Mouse (Mus musculus) kidney, embryonic 15.5 days (tissue): ENCODE data around the gene Trpm4. TPM values are rescaled to one million over a fixed set of nuclear protein-coding genes. Genes with fewer than 3 reads are reported as not detected.
"Not testable (repeated sequence)": the region's sequence is repeated elsewhere in the genome, so short reads cannot be mapped to it uniquely, and the experiment has no call there.

Experiments used
- ATAC-seq: fragments of 200-750 bp; cut with Nextera tagmentation; replicated peaks from 2 replicates; pipeline ENCODE4 v1.8.0; 2017; ENCODE audit warnings: moderate TSS enrichment; ENCODE audit not compliant: low FRiP score
- H3K27ac ChIP-seq: fragments of 300-500 bp; sonication (generic); 2 replicates; pipeline ENCODE4 v1.5.1; 2015; ENCODE audit warnings: mild to moderate bottlenecking, inconsistent platforms
- H3K27me3 ChIP-seq: fragments of 300-500 bp; sonication (generic); 2 replicates; pipeline ENCODE4 v1.6.1; 2015; ENCODE audit warnings: inconsistent platforms
- H3K36me3 ChIP-seq: fragments of 300-500 bp; sonication (generic); 2 replicates; pipeline ENCODE4 v1.6.1; 2015; ENCODE audit warnings: inconsistent platforms
- H3K4me1 ChIP-seq: fragments of 300-500 bp; sonication (generic); 2 replicates; pipeline ENCODE4 v1.6.1; 2015; ENCODE audit warnings: inconsistent platforms
- H3K4me2 ChIP-seq: fragments of 300-500 bp; sonication (generic); 2 replicates; pipeline ENCODE4 v1.6.1; 2015; ENCODE audit warnings: moderate library complexity, mild to moderate bottlenecking, inconsistent platforms
- H3K4me3 ChIP-seq: fragments of 300-500 bp; sonication (generic); replicated peaks from 2 replicates; pipeline ENCODE4 v1.5.1; 2015; ENCODE audit warnings: mild to moderate bottlenecking, inconsistent platforms
- H3K9ac ChIP-seq: fragments of 300-500 bp; sonication (generic); 2 replicates; pipeline ENCODE4 v1.6.1; 2015; ENCODE audit warnings: mild to moderate bottlenecking, inconsistent platforms
- H3K9me3 ChIP-seq: fragments of 300-500 bp; sonication (generic); replicated peaks from 2 replicates; pipeline ENCODE4 v1.6.1; 2016; ENCODE audit warnings: inconsistent platforms
- WGBS: fragments of 180-500 bp; shearing (Covaris S2); methylation state at CpG from one replicate; pipeline ENCODE4 v1.1.7; 2015; ENCODE audit warnings: mixed read lengths; 5-methylcytosine and 5-hydroxymethylcytosine counted together
- polyA plus RNA-seq: library from polyadenylated mRNA; unstranded; fragments of >200 nt; fragmentation: Nextera tagmentation; extraction: Ambion mirVana; gene quantifications from 2 replicates; pipeline ENCODE4 v1.2.1, GENCODE M21; 2015

Gene Trpm4
- polyA plus RNA-seq, 1 experiment from 2014 or later, result 19.0 TPM

- WGBS, result 72% methylated on average over 3 of the region's 3 CpGs
- H3K9me3 ChIP-seq, result no peaks in the 10 kb centered on the region
- H3K27ac ChIP-seq, result no peak overlapping the region
- no peak overlapping the region for H3K4me3 ChIP-seq
- 0 out of 2 replicates have a peak, but pooled peaks cover 12% of the 10 kb centered on the region for H3K27me3 ChIP-seq
- H3K4me1 ChIP-seq, result peaks cover 2% of the 10 kb centered on the region; the same call in 1 of the 2 replicates
- no peak for ATAC-seq
- H3K9ac ChIP-seq, result no peak overlapping the region
- no peak overlapping the region for H3K4me2 ChIP-seq
- no peaks in the 10 kb centered on the region for H3K36me3 ChIP-seq
Observed at GRCm38 (mm10) chr7:45264348-45264747, 69.2 kb downstream of the Trpm4 start.

- Histone ChIP-seq H3K36me3 (no peaks in the 10 kb centered on the region), H3K4me1 (peaks cover 2% of the 10 kb centered on the region; the same call in 1 of the 2 replicates), H3K4me2 (no peak overlapping the region), H3K27me3 (0 out of 2 replicates have a peak, but pooled peaks cover 4% of the 10 kb centered on the region), H3K9ac (no peak overlapping the region), H3K27ac (no peak overlapping the region), H3K9me3 (no peaks in the 10 kb centered on the region), H3K4me3 (no peak overlapping the region)
- WGBS, result 54% methylated on average over 7 of the region's 7 CpGs
- no peak for ATAC-seq
Observed at GRCm38 (mm10) chr7:45263006-45263607, 70.5 kb downstream of the Trpm4 start.

GRCm38 (mm10) chr7:45262266-45262665 is 71.3 kb downstream of the Trpm4 start:
- H3K36me3 ChIP-seq, result no peaks in the 10 kb centered on the region
- H3K9ac ChIP-seq, result no peak overlapping the region
- H3K4me3 ChIP-seq, result no peak overlapping the region
- 0 out of 2 replicates have a peak, but pooled peaks cover 4% of the 10 kb centered on the region for H3K27me3 ChIP-seq
- H3K4me2 ChIP-seq, result no peak overlapping the region
- no peaks in the 10 kb centered on the region for H3K9me3 ChIP-seq
- no peak for ATAC-seq
- no peak overlapping the region for H3K27ac ChIP-seq
- H3K4me1 ChIP-seq, result no peaks in the 10 kb centered on the region
- 53% methylated on average over 7 of the region's 7 CpGs for WGBS

- H3K9ac ChIP-seq, result no peak overlapping the region
- H3K4me3 ChIP-seq, result no peak overlapping the region
- no peak overlapping the region for H3K27ac ChIP-seq
- WGBS, result 85% methylated on average over 8 of the region's 8 CpGs
- H3K4me2 ChIP-seq, result no peak overlapping the region
- H3K4me1 ChIP-seq, result no peaks in the 10 kb centered on the region
- no peak for ATAC-seq
- no peaks in the 10 kb centered on the region for H3K9me3 ChIP-seq
- H3K36me3 ChIP-seq, result no peaks in the 10 kb centered on the region
- no peaks in the 10 kb centered on the region for H3K27me3 ChIP-seq
Observed at GRCm38 (mm10) chr7:45259281-45259680, 74.3 kb downstream of the Trpm4 start.

DNA sequence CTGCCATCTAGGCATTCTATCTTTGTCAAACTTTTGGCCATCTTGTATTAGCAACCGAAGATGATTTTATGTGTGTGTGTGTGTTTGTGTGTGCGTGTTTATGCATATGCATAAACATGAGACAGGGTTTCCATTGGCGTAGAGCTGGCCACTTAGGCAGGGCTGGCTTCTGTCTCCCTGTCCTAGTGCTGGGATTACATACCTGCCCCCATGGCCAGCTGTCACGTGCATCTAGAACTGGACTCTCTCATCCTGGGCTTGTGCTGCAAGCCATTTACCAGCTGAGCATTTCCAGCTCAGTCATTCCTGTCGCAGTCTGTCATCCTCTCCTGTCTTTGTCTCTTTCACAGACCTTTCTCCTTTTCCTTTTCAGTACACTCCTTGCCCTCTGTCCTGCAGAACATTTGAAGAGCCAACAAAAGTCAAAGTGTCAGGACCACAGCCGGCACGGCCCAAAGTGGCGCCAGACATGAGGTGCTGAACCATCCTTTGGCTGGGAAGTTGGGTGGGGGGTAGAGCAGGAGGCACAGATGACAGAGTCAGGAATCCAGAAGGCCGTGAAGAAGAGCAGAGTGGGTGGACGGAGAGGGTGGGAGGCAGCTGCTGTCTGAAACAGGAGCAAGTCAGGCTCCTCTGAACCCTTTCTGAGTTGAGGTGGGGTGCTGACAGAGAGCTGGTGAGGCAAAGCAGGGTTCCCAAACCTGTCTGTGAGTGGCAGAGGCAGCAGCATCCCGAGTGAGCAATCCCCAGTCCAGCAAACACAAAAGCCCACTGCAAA is 76.3 kb downstream of the Trpm4 start:
- Histone ChIP-seq H3K9ac (no peak overlapping the region), H3K27ac (no peak overlapping the region), H3K4me3 (no peak overlapping the region), H3K27me3 (no peaks in the 10 kb centered on the region), H3K4me1 (no peaks in the 10 kb centered on the region), H3K9me3 (no peaks in the 10 kb centered on the region), H3K36me3 (no peaks in the 10 kb centered on the region), H3K4me2 (no peak overlapping the region)
- no peak for ATAC-seq
- 58% methylated on average over 11 of the region's 11 CpGs for WGBS

DNA sequence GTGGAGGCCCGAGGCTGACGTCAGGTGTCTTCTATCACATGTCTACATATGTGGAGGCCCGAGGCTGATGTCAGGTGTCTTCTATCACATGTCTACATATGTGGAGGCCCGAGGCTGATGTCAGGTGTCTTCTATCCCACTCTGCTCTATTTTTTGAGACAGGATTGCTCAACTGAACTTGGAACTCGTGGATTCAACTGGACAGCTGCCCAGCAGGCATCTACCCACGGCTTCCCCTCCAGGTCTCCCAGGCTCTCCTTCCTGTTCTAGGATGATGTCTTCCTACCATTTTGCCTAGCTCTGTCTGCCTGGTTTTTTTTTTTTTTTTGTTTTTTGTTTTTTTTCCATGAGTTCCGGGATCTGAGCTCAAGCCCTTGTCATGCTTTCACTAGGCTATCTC is 77.8 kb downstream of the Trpm4 start:
- H3K4me3 ChIP-seq, H3K9ac ChIP-seq, H3K27ac ChIP-seq, H3K4me2 ChIP-seq, H3K9me3 ChIP-seq, ATAC-seq, H3K27me3 ChIP-seq, H3K4me1 ChIP-seq, H3K36me3 ChIP-seq: not testable (repeated sequence)
- 57% methylated on average over 7 of the region's 7 CpGs for WGBS

GRCm38 (mm10) chr7:45253806-45254205 is 79.8 kb downstream of the Trpm4 start:
- Histone ChIP-seq H3K4me2 (no peak overlapping the region), H3K9me3 (no peaks in the 10 kb centered on the region), H3K36me3 (no peaks in the 10 kb centered on the region), H3K9ac (no peak overlapping the region), H3K4me3 (no peak overlapping the region), H3K4me1 (no peaks in the 10 kb centered on the region), H3K27ac (no peak overlapping the region), H3K27me3 (no peaks in the 10 kb centered on the region)
- no peak for ATAC-seq
- 87% methylated on average over 8 of the region's 8 CpGs for WGBS

Other genes starting within 250 kb of the Trpm4 start
- gene Rcn3, start 241.6 kb downstream of the Trpm4 start, polyA plus RNA-seq, result 322 and 362 TPM in 2 replicates
- gene Fcgrt, start 229.9 kb downstream of the Trpm4 start, polyA plus RNA-seq, result 78.0 and 93.5 TPM in 2 replicates
- 1,536 and 1,655 TPM in 2 replicates for gene Rps11, start 209.3 kb downstream of the Trpm4 start, polyA plus RNA-seq
- gene Rpl13a, start 205.0 kb downstream of the Trpm4 start, polyA plus RNA-seq, result 1,248 and 1,360 TPM in 2 replicates
- 0.44 TPM in 1 of 2 replicates, not detected in the other for gene Gm45713, start 197.5 kb downstream of the Trpm4 start, polyA plus RNA-seq
- 1.9 and 7.5 TPM in 2 replicates for gene Flt3l, start 197.3 kb downstream of the Trpm4 start, polyA plus RNA-seq
- 107 and 108 TPM in 2 replicates for gene Pih1d1, start 179.5 kb downstream of the Trpm4 start, polyA plus RNA-seq
- gene Aldh16a1, start 179.2 kb downstream of the Trpm4 start, polyA plus RNA-seq, result 69.3 and 69.9 TPM in 2 replicates
- gene Slc17a7, start 169.8 kb downstream of the Trpm4 start, polyA plus RNA-seq, result 0.14 and 0.30 TPM in 2 replicates
- gene Gfy, start 154.2 kb downstream of the Trpm4 start, polyA plus RNA-seq, result not detected in 2 replicates
- not detected in 2 replicates for gene Pth2, start 152.8 kb downstream of the Trpm4 start, polyA plus RNA-seq
- gene Ccdc155, start 128.9 kb downstream of the Trpm4 start, polyA plus RNA-seq, result 0.78 and 1.1 TPM in 2 replicates
- 0.97 and 1.4 TPM in 2 replicates for gene Dkkl1, start 121.6 kb downstream of the Trpm4 start, polyA plus RNA-seq
- 196 and 207 TPM in 2 replicates for gene Tead2, start 118.0 kb downstream of the Trpm4 start, polyA plus RNA-seq
- gene Cd37, start 94.7 kb downstream of the Trpm4 start, polyA plus RNA-seq, result 1.2 and 2.4 TPM in 2 replicates
- gene Slc6a16, start 92.7 kb downstream of the Trpm4 start, polyA plus RNA-seq, result 0.10 and 0.23 TPM in 2 replicates
- not detected in 2 replicates for gene Slc6a21, start 56.3 kb downstream of the Trpm4 start, polyA plus RNA-seq
- gene Hrc, start 1.5 kb upstream of the Trpm4 start, polyA plus RNA-seq, result 2.1 and 2.5 TPM in 2 replicates
- 6.7 and 7.5 TPM in 2 replicates for gene Ppfia3, start 33.2 kb upstream of the Trpm4 start, polyA plus RNA-seq
- gene Lin7b, start 36.8 kb upstream of the Trpm4 start, polyA plus RNA-seq, result 0.41 and 0.96 TPM in 2 replicates
- gene Snrnp70, start 62.0 kb upstream of the Trpm4 start, polyA plus RNA-seq, result 225 and 242 TPM in 2 replicates
- gene Kcna7, start 71.9 kb upstream of the Trpm4 start, polyA plus RNA-seq, result not detected in 2 replicates
- 1.1 and 1.4 TPM in 2 replicates for gene Ntf5, start 79.9 kb upstream of the Trpm4 start, polyA plus RNA-seq
- gene Lhb, start 87.0 kb upstream of the Trpm4 start, polyA plus RNA-seq, result not detected in 2 replicates
- 37.6 and 40.8 TPM in 2 replicates for gene Gys1, start 101.1 kb upstream of the Trpm4 start, polyA plus RNA-seq
- gene Ruvbl2, start 104.3 kb upstream of the Trpm4 start, polyA plus RNA-seq, result 165 and 167 TPM in 2 replicates
- 4,509 and 4,690 TPM in 2 replicates for gene Ftl1, start 126.1 kb upstream of the Trpm4 start, polyA plus RNA-seq
- gene Bax, start 133.1 kb upstream of the Trpm4 start, polyA plus RNA-seq, result 184 and 195 TPM in 2 replicates
- 1.0 and 1.1 TPM in 2 replicates for gene Tulp2, start 148.1 kb upstream of the Trpm4 start, polyA plus RNA-seq
- not detected in 2 replicates for gene Gm45808, start 153.0 kb upstream of the Trpm4 start, polyA plus RNA-seq
- 3.3 and 3.5 TPM in 2 replicates for gene Dhdh, start 155.0 kb upstream of the Trpm4 start, polyA plus RNA-seq
- gene Nucb1, start 176.6 kb upstream of the Trpm4 start, polyA plus RNA-seq, result 221 and 252 TPM in 2 replicates
- gene Ppp1r15a, start 192.5 kb upstream of the Trpm4 start, polyA plus RNA-seq, result 18.6 and 24.7 TPM in 2 replicates
- gene Plekha4, start 192.6 kb upstream of the Trpm4 start, polyA plus RNA-seq, result 4.5 and 5.1 TPM in 2 replicates
- 11.8 and 14.8 TPM in 2 replicates for gene Hsd17b14, start 221.1 kb upstream of the Trpm4 start, polyA plus RNA-seq
- 75.4 and 78.5 TPM in 2 replicates for gene Bcat2, start 236.4 kb upstream of the Trpm4 start, polyA plus RNA-seq